8 mouse cellular contexts compared by ENCODE assay signal in the genomic region with DNA sequence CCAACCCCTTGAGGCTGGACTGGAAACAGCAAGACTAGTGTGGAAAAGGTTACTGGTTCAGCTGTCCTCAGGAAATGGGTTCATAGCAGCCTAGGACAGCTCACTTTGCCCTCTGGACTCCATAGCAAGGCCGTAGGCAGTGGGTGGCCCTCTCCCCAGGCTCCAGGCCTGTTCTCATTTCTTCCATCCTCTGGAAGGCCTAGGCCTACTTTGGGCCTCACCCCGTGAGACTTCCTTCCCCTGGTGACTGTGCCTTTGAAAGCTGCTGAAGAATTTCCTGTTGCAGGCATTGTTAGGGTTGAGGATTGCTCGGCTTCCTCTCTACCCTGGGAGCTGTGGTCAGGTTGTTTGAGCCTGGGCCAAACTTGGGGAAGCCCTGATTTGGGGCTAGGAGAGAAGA. TPM values are rescaled to one million over a fixed set of nuclear protein-coding genes. Genes with fewer than 3 reads are reported as not detected.
DNase-seq lines count a peak whose midpoint lies in the region; ATAC-seq and TF ChIP-seq lines count a peak whose summit lies in the region.

No protein-coding gene starts in this region.

- peak; percentile 65 for DNase-seq in midbrain, embryonic 11.5 days (ENCODE audit: low spot score, missing footprints)
- DNase-seq in midbrain, postnatal 0 days (ENCODE audit: low spot score) = no peak
- DNase-seq in limb, embryonic 10.5 days (ENCODE audit: low spot score) = no peak
- DNase-seq in thymus, postnatal 14 days = peak; percentile 28
- no peak for DNase-seq in yolk sac, embryonic 10.5 days (ENCODE audit: low spot score)
- DNase-seq in cerebellum, postnatal 25 days = no peak

- TF ChIP-seq CTCF in midbrain, postnatal 0 days (IDR thresholded peaks at IDR 0.05) = no peak

- no peak for ATAC-seq in midbrain, embryonic 11.5 days (ENCODE audit: low FRiP score)
- no peak for ATAC-seq in midbrain, postnatal 0 days (ENCODE audit: low FRiP score)
- no peak; the same call in 1 of the 2 replicates for ATAC-seq in heart, embryonic 13.5 days (ENCODE audit: extremely low read depth, insufficient number of reproducible peaks, low FRiP score, low TSS enrichment)
- no peak for ATAC-seq in forebrain, embryonic 12.5 days (ENCODE audit: low FRiP score)

- H3K27me3 ChIP-seq in midbrain, embryonic 11.5 days (ENCODE audit: control insufficient read depth, insufficient read depth, low read length) = no peaks in the 10 kb centered on the region
- no peaks in the 10 kb centered on the region for H3K27me3 ChIP-seq in midbrain, postnatal 0 days (ENCODE audit: insufficient read depth, low read length)
- peaks cover 5% of the 10 kb centered on the region; the same call in 1 of the 2 replicates for H3K27me3 ChIP-seq in heart, embryonic 13.5 days (replicated peaks)
- no peaks in the 10 kb centered on the region for H3K27me3 ChIP-seq in limb, embryonic 10.5 days (ENCODE audit: low read depth, poor library complexity, severe bottlenecking)
- H3K27me3 ChIP-seq in forebrain, embryonic 12.5 days = no peaks in the 10 kb centered on the region

- H3K4me2 ChIP-seq in midbrain, embryonic 11.5 days = no peak overlapping the region
- no peak overlapping the region for H3K4me2 ChIP-seq in midbrain, postnatal 0 days (ENCODE audit: low read depth, low read length, poor library complexity, severe bottlenecking)
- H3K4me2 ChIP-seq in heart, embryonic 13.5 days = no peak overlapping the region
- no peak overlapping the region for H3K4me2 ChIP-seq in forebrain, embryonic 12.5 days

- no peaks in the 10 kb centered on the region for H3K9me3 ChIP-seq in midbrain, embryonic 11.5 days (ENCODE audit: control insufficient read depth, low read length)
- no peaks in the 10 kb centered on the region for H3K9me3 ChIP-seq in midbrain, postnatal 0 days (ENCODE audit: low read length)
- no peaks in the 10 kb centered on the region for H3K9me3 ChIP-seq in heart, embryonic 13.5 days
- no peaks in the 10 kb centered on the region for H3K9me3 ChIP-seq in limb, embryonic 10.5 days (replicated peaks)
- H3K9me3 ChIP-seq in forebrain, embryonic 12.5 days = no peaks in the 10 kb centered on the region

- no peak overlapping the region for H3K4me3 ChIP-seq in midbrain, embryonic 11.5 days (ENCODE audit: low read depth, low read length)
- H3K4me3 ChIP-seq in midbrain, postnatal 0 days (ENCODE audit: low read depth, low read length) = no peak overlapping the region
- H3K4me3 ChIP-seq in heart, embryonic 13.5 days = no peak overlapping the region
- no peak overlapping the region for H3K4me3 ChIP-seq in limb, embryonic 10.5 days
- H3K4me3 ChIP-seq in forebrain, embryonic 12.5 days (replicated peaks) = no peak overlapping the region

- 62% methylated on average over 3 of the region's 3 CpGs for WGBS in midbrain, embryonic 11.5 days
- 61% methylated on average over 3 of the region's 3 CpGs for WGBS in midbrain, postnatal 0 days
- WGBS in heart, embryonic 13.5 days = 57% methylated on average over 3 of the region's 3 CpGs
- WGBS in limb, embryonic 10.5 days = 73% methylated on average over 3 of the region's 3 CpGs
- WGBS in forebrain, embryonic 12.5 days = 69% methylated on average over 3 of the region's 3 CpGs

- no peak overlapping the region for H3K27ac ChIP-seq in midbrain, embryonic 11.5 days (ENCODE audit: low read depth, low read length)
- no peak overlapping the region for H3K27ac ChIP-seq in midbrain, postnatal 0 days (ENCODE audit: low read depth, low read length)
- peak overlapping the region; percentile 65 for H3K27ac ChIP-seq in heart, embryonic 13.5 days (replicated peaks)
- peak overlapping the region; percentile 20; the same call in 1 of the 2 replicates for H3K27ac ChIP-seq in limb, embryonic 10.5 days
- no peak overlapping the region for H3K27ac ChIP-seq in forebrain, embryonic 12.5 days

- H3K9ac ChIP-seq in midbrain, embryonic 11.5 days (ENCODE audit: low read length) = no peak overlapping the region
- no peak overlapping the region for H3K9ac ChIP-seq in midbrain, postnatal 0 days (replicated peaks; ENCODE audit: low read length, poor library complexity, severe bottlenecking)
- no peak overlapping the region for H3K9ac ChIP-seq in heart, embryonic 13.5 days
- no peak overlapping the region for H3K9ac ChIP-seq in forebrain, embryonic 12.5 days

- no peaks in the 10 kb centered on the region for H3K36me3 ChIP-seq in midbrain, embryonic 11.5 days (ENCODE audit: control insufficient read depth, insufficient read depth, low read length)
- H3K36me3 ChIP-seq in midbrain, postnatal 0 days (ENCODE audit: insufficient read depth, low read length) = no peaks in the 10 kb centered on the region
- no peaks in the 10 kb centered on the region for H3K36me3 ChIP-seq in heart, embryonic 13.5 days
- no peaks in the 10 kb centered on the region for H3K36me3 ChIP-seq in limb, embryonic 10.5 days
- H3K36me3 ChIP-seq in forebrain, embryonic 12.5 days (replicated peaks) = no peaks in the 10 kb centered on the region

- H3K4me1 ChIP-seq in midbrain, embryonic 11.5 days (ENCODE audit: control insufficient read depth, insufficient read depth, low read length) = no peaks in the 10 kb centered on the region
- H3K4me1 ChIP-seq in midbrain, postnatal 0 days (ENCODE audit: insufficient read depth, low read length) = no peaks in the 10 kb centered on the region
- H3K4me1 ChIP-seq in heart, embryonic 13.5 days = peaks cover 8% of the 10 kb centered on the region; the same call in 1 of the 2 replicates
- H3K4me1 ChIP-seq in limb, embryonic 10.5 days = peaks cover 10% of the 10 kb centered on the region; the same call in 1 of the 2 replicates
- H3K4me1 ChIP-seq in forebrain, embryonic 12.5 days = no peaks in the 10 kb centered on the region; the same call in 1 of the 2 replicates

RNA-seq across cellular contexts. Expression of gene Rd3, which starts 22.1 kb away (rescaled TPM):
- 1.3 and 1.7 TPM in 2 replicates for polyA plus RNA-seq in midbrain, embryonic 11.5 days (2014; fragmentation: Nextera tagmentation; extraction: Ambion mirVana)
- total RNA-seq in midbrain, postnatal 0 days (2014; rRNA removed) = 1.5 and 3.3 TPM in 2 replicates
- polyA plus RNA-seq in midbrain, postnatal 0 days (2015; fragmentation: Nextera tagmentation; extraction: Ambion mirVana) = 2.0 and 2.8 TPM in 2 replicates
- polyA plus RNA-seq in heart, embryonic 13.5 days (2015; fragmentation: Nextera tagmentation; extraction: Ambion mirVana) = 3.0 and 4.1 TPM in 2 replicates
- polyA plus RNA-seq in limb, embryonic 10.5 days (2016; fragmentation: Nextera tagmentation; extraction: Ambion mirVana) = 0.06 TPM in 1 of 2 replicates, not detected in the other
- 2.2 and 2.3 TPM in 2 replicates for polyA plus RNA-seq in forebrain, embryonic 12.5 days (2016; fragmentation: Nextera tagmentation; extraction: Ambion mirVana)

RNA-seq across cellular contexts. Expression of gene Slc30a1, which starts 48.5 kb away (rescaled TPM):
- polyA plus RNA-seq in midbrain, embryonic 11.5 days (2014; fragmentation: Nextera tagmentation; extraction: Ambion mirVana) = 2.4 and 2.6 TPM in 2 replicates
- total RNA-seq in midbrain, postnatal 0 days (2014; rRNA removed) = 21.9 and 27.4 TPM in 2 replicates
- 4.4 and 5.1 TPM in 2 replicates for polyA plus RNA-seq in midbrain, postnatal 0 days (2015; fragmentation: Nextera tagmentation; extraction: Ambion mirVana)
- polyA plus RNA-seq in heart, embryonic 13.5 days (2015; fragmentation: Nextera tagmentation; extraction: Ambion mirVana) = 1.2 and 1.8 TPM in 2 replicates
- 1.5 and 2.1 TPM in 2 replicates for polyA plus RNA-seq in limb, embryonic 10.5 days (2016; fragmentation: Nextera tagmentation; extraction: Ambion mirVana)
- 2.4 and 4.2 TPM in 2 replicates for polyA plus RNA-seq in forebrain, embryonic 12.5 days (2016; fragmentation: Nextera tagmentation; extraction: Ambion mirVana)

Comparison
In these comparisons a context has a peak if more than half of its experiments do, and no peak if none do; other contexts are left out.
1. DNase-seq: peak in midbrain, embryonic 11.5 days (single experiment) and thymus, postnatal 14 days (single experiment); none in midbrain, postnatal 0 days (single experiment), limb, embryonic 10.5 days (single experiment), yolk sac, embryonic 10.5 days (single experiment) and cerebellum, postnatal 25 days (0 of 2).
2. H3K27ac ChIP-seq: peak in heart, embryonic 13.5 days (single experiment) and limb, embryonic 10.5 days (single experiment); none in midbrain, embryonic 11.5 days (single experiment), midbrain, postnatal 0 days (single experiment) and forebrain, embryonic 12.5 days (single experiment).